Mouse (Mus musculus): ENCODE results near the gene Egfr. TPM values are rescaled to one million over a fixed set of nuclear protein-coding genes. Genes with fewer than 3 reads are reported as not detected.

Gene Egfr
- polyA plus RNA-seq, 1 experiment, result 63.3 TPM

GRCm38 (mm10) chr11:16776967-16777366 is 25.0 kb downstream of the Egfr start:
- no peaks in the 10 kb centered on the region for H3K4me1 ChIP-seq (ENCODE audit: control insufficient read depth, insufficient read depth, insufficient read length, low read length)
- 27% methylated on average over 2 of the region's 2 CpGs for WGBS
- TF ChIP-seq POLR2A (IDR thresholded peaks at IDR 0.05; ENCODE audit: low read depth, low read length), result no peak
- TF ChIP-seq CTCF (IDR thresholded peaks at IDR 0.05; ENCODE audit: extremely low read depth, insufficient read length, insufficient replicate concordance, low read depth, low read length), result no peak
- no peak overlapping the region for H3K4me3 ChIP-seq (ENCODE audit: low read depth, low read length)
- H3K27me3 ChIP-seq (ENCODE audit: control insufficient read depth, insufficient read depth, low read length), result no peaks in the 10 kb centered on the region
- no peaks in the 10 kb centered on the region for H3K36me3 ChIP-seq (ENCODE audit: control insufficient read depth, insufficient read depth, low read length)
- H3K27ac ChIP-seq (ENCODE audit: insufficient read depth, low read depth, low read length), result no peak overlapping the region

GRCm38 (mm10) chr11:16781604-16782003 is 29.6 kb downstream of the Egfr start:
- H3K4me3 ChIP-seq (ENCODE audit: low read depth, low read length), result no peak overlapping the region
- H3K36me3 ChIP-seq (ENCODE audit: control insufficient read depth, insufficient read depth, low read length), result no peaks in the 10 kb centered on the region
- no peaks in the 10 kb centered on the region for H3K4me1 ChIP-seq (ENCODE audit: control insufficient read depth, insufficient read depth, insufficient read length, low read length)
- 80% methylated on average over 2 of the region's 2 CpGs for WGBS
- TF ChIP-seq POLR2A (IDR thresholded peaks at IDR 0.05; ENCODE audit: low read depth, low read length) (no peak), CTCF (IDR thresholded peaks at IDR 0.05; ENCODE audit: extremely low read depth, insufficient read length, insufficient replicate concordance, low read depth, low read length) (no peak)
- H3K27me3 ChIP-seq (ENCODE audit: control insufficient read depth, insufficient read depth, low read length), result no peaks in the 10 kb centered on the region
- no peak overlapping the region for H3K27ac ChIP-seq (ENCODE audit: insufficient read depth, low read depth, low read length)

GRCm38 (mm10) chr11:16783926-16784659 is 32.1 kb downstream of the Egfr start:
- Histone ChIP-seq H3K4me3 (ENCODE audit: low read depth, low read length) (no peak overlapping the region), H3K27ac (ENCODE audit: insufficient read depth, low read depth, low read length) (no peak overlapping the region), H3K36me3 (ENCODE audit: control insufficient read depth, insufficient read depth, low read length) (no peaks in the 10 kb centered on the region), H3K27me3 (ENCODE audit: control insufficient read depth, insufficient read depth, low read length) (no peaks in the 10 kb centered on the region), H3K4me1 (ENCODE audit: control insufficient read depth, insufficient read depth, insufficient read length, low read length) (no peaks in the 10 kb centered on the region)
- 66% methylated on average over 8 of the region's 8 CpGs for WGBS
- no peak for TF ChIP-seq POLR2A (IDR thresholded peaks at IDR 0.05; ENCODE audit: low read depth, low read length)
- no peak for TF ChIP-seq CTCF (IDR thresholded peaks at IDR 0.05; ENCODE audit: extremely low read depth, insufficient read length, insufficient replicate concordance, low read depth, low read length)

- 57% methylated on average over 5 of the region's 5 CpGs for WGBS
- Histone ChIP-seq H3K36me3 (ENCODE audit: control insufficient read depth, insufficient read depth, low read length) (no peaks in the 10 kb centered on the region), H3K27me3 (ENCODE audit: control insufficient read depth, insufficient read depth, low read length) (no peaks in the 10 kb centered on the region), H3K4me1 (ENCODE audit: control insufficient read depth, insufficient read depth, insufficient read length, low read length) (peaks cover 10% of the 10 kb centered on the region; the same call in 1 of the 2 replicates), H3K4me3 (ENCODE audit: low read depth, low read length) (no peak overlapping the region), H3K27ac (ENCODE audit: insufficient read depth, low read depth, low read length) (no peak overlapping the region)
- no peak for TF ChIP-seq CTCF (IDR thresholded peaks at IDR 0.05; ENCODE audit: extremely low read depth, insufficient read length, insufficient replicate concordance, low read depth, low read length)
- no peak for TF ChIP-seq POLR2A (IDR thresholded peaks at IDR 0.05; ENCODE audit: low read depth, low read length)
Observed at GRCm38 (mm10) chr11:16792638-16793585, 40.9 kb downstream of the Egfr start.

- peaks cover 9% of the 10 kb centered on the region; the same call in 1 of the 2 replicates for H3K4me1 ChIP-seq (ENCODE audit: control insufficient read depth, insufficient read depth, insufficient read length, low read length)
- H3K27ac ChIP-seq (ENCODE audit: insufficient read depth, low read depth, low read length), result no peak overlapping the region
- H3K27me3 ChIP-seq (ENCODE audit: control insufficient read depth, insufficient read depth, low read length), result no peaks in the 10 kb centered on the region
- H3K4me3 ChIP-seq (ENCODE audit: low read depth, low read length), result no peak overlapping the region
- TF ChIP-seq POLR2A (IDR thresholded peaks at IDR 0.05; ENCODE audit: low read depth, low read length) (no peak), CTCF (IDR thresholded peaks at IDR 0.05; ENCODE audit: extremely low read depth, insufficient read length, insufficient replicate concordance, low read depth, low read length) (no peak)
- H3K36me3 ChIP-seq (ENCODE audit: control insufficient read depth, insufficient read depth, low read length), result no peaks in the 10 kb centered on the region
Observed at GRCm38 (mm10) chr11:16795012-16795411, 43.0 kb downstream of the Egfr start.

GRCm38 (mm10) chr11:16795513-16795912 is 43.5 kb downstream of the Egfr start:
- Histone ChIP-seq H3K36me3 (ENCODE audit: control insufficient read depth, insufficient read depth, low read length) (no peaks in the 10 kb centered on the region), H3K4me1 (ENCODE audit: control insufficient read depth, insufficient read depth, insufficient read length, low read length) (peaks cover 10% of the 10 kb centered on the region; the same call in 1 of the 2 replicates), H3K4me3 (ENCODE audit: low read depth, low read length) (no peak overlapping the region), H3K27me3 (ENCODE audit: control insufficient read depth, insufficient read depth, low read length) (no peaks in the 10 kb centered on the region), H3K27ac (ENCODE audit: insufficient read depth, low read depth, low read length) (no peak overlapping the region)
- WGBS, result 28% methylated on average over 6 of the region's 6 CpGs
- no peak for TF ChIP-seq POLR2A (IDR thresholded peaks at IDR 0.05; ENCODE audit: low read depth, low read length)

- Histone ChIP-seq H3K4me3 (ENCODE audit: low read depth, low read length) (no peak overlapping the region), H3K36me3 (ENCODE audit: control insufficient read depth, insufficient read depth, low read length) (no peaks in the 10 kb centered on the region), H3K27ac (ENCODE audit: insufficient read depth, low read depth, low read length) (no peak overlapping the region), H3K4me1 (ENCODE audit: control insufficient read depth, insufficient read depth, insufficient read length, low read length) (peaks cover 14% of the 10 kb centered on the region), H3K27me3 (ENCODE audit: control insufficient read depth, insufficient read depth, low read length) (no peaks in the 10 kb centered on the region)
- WGBS, result 72% methylated on average over 3 of the region's 3 CpGs
- TF ChIP-seq POLR2A (IDR thresholded peaks at IDR 0.05; ENCODE audit: low read depth, low read length), result no peak
- TF ChIP-seq CTCF (IDR thresholded peaks at IDR 0.05; ENCODE audit: extremely low read depth, insufficient read length, insufficient replicate concordance, low read depth, low read length), result no peak
Observed at GRCm38 (mm10) chr11:16797456-16797855, 45.5 kb downstream of the Egfr start.

Measured in small intestine, adult 2 months (tissue).